Mouse (Mus musculus) urinary bladder, postnatal 36 days (tissue): ENCODE results near the gene Tent4a.
A peak's percentile ranks its signal among the peaks of the same experiment; 100 is the strongest.

Experiments
- DNase-seq, 2 experiments: peaks; one replicate each; pipeline ENCODE4 v3.0.0; 2022; ENCODE audit warnings: low spot score in 2 of 2, mixed read lengths in 1 of 2

Gene Tent4a

DNA sequence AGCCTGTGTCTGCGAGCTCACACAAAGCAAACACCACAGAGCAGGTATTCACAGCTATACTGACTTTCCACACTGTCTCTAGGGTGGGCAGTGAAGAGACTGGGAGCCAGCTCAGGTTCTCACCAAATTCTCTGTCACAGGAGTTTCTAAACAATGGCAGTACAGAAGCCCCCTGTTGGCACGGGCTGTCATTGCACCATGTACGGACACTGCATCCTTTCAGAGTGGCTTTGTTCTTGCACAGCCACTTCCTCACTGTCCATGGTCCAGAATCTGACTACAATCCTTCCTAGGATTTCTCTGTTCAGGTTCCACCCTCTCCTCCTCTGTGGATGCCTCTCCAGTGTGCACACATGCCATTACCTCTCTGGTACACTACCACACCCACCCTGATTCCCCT, 10.6 kb upstream of the Tent4a start:
- DNase-seq = no peak

GRCm38 (mm10) chr13:69543595-69543994, 9.2 kb upstream of the Tent4a start:
- no peak for DNase-seq

GRCm38 (mm10) chr13:69542571-69543352, 8.3 kb upstream of the Tent4a start:
- no peak for DNase-seq

DNA sequence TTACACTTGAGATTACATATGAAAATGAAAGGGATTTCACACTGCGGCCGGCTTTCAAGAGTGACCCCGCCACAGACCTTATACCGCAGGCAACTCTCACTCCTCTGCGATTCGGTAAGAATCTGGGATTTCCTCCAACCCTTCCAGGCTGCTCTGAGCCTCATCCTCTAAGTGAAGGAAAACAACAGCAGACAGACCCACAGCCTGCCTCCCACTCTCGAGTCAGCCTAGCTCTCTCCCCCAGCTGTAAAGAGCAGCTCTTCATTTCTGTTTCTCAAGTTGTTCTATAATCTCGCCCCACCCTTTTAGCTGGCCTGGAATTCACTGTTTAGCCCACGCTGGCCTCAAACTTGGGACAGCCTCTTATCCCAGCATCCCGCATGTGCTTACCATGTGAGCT, 7.4 kb upstream of the Tent4a start:
- no peak for DNase-seq

DNA sequence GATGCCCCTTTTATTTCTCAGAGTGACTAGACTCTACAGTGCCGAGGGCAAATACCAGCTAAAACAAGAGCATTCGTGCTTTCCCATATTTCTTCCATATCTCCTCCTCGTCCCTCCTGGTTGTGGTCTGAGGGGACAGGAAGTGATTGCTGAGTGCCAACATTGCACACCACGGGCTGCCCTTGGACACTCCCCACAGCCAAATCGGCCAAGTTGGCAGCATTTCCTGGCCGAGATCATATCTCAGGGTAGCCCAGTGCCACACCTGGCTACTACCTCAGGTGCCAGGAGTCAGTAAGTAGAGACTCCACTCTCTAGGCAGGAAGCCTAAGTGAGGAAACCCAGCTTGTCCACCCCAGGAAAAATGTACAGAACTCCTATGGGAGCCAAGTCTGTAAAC, 6.8 kb upstream of the Tent4a start:
- DNase-seq = peak in 1 of 2 experiments; percentile 47

DNA sequence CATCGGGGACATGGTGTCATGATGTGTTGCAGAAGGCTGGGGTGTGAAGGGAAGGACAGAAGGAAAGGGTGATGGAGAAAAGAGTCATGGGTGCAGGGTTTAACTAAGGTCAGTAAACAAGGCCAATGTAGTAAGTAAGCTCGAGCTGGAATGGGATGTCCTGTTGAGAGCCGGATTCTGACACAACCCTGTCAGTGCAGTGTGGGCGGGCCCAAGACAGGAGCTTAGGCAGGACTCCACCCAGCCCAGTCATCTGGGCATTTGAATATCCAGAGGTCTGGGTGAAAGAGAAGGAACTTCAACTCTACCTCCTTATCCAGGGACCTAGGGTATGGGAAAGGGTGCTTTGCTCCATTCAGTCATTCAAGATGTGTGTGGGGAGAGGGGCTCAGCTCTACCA, 3.9 kb upstream of the Tent4a start:
- peak in 1 of 2 experiments; percentile 56 for DNase-seq

DNA sequence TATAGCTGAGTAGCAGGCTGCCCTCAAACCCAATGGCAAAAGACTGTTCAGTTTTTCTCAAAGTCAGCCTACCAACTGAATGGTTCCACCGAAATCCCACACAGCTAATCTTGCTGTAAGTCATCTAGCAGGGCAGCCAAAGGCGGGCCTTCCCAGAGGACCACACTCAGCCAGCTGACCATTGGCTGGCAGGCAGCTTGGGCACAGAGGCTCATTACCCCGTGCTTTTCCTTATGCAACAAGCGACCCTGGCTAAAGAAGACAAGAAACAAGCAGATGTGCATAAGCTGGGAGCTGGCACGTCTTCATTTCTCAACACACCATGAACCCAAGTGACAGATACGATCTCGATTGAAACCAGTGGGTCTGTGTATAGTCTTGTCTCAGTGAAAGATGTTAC, 2.9 kb upstream of the Tent4a start:
- DNase-seq = peak in 1 of 2 experiments; percentile 47

- no peak for DNase-seq
Observed at GRCm38 (mm10) chr13:69536021-69536420, 1.6 kb upstream of the Tent4a start.

GRCm38 (mm10) chr13:69534654-69535551, 486 bp upstream of the Tent4a start:
- peak; percentile 92 to 97 for DNase-seq

DNA sequence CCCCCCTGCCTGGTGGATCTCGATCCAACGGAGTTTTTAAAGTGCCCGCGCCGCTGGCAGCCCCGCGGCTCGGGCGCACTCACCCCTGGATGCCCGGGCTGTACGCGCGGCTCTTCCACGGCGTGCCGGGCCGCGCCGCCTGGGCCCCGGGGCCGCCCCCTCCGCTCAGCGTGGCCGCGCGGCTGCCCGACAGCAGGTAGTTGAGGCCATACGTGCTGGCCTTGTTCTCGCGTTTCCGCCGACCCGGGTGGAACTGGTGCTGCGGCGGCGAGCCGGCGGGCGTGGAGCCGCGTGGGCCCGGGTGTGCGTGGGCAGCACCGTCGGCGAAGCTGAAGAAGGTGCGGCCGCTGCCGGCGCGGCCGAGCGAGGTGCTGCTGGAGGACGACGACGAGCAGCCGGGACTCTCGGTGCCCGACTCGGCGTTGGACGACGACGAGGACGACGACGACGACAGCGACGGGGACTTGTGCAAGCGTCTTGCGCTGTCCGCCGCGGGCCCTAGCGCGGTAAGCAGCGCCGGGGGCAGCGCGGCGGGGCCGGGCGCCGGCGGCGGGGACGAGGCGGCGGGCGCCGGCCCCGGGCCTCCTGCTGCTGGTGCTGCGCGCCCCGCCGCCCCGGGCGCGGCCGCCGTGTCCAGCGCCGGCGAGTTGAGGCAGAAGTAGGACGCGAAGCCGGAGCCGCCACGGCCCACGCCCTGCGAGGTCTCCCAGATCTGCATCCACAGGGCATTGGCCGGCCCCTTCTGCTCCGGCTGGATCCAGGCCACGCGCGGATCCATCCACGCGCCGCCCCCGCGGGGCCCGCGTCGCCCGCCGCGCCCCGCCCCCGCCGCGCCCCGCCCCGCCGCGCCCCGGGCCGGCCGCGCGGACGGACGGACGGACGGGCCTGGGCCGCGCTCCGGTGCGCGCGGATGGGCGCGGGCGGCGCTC, 748 bp downstream of the Tent4a start, which contains the start of gene Nsun2:
Gene Nsun2, plus strand, starts transcription at position 342 of the 929 bp plus-strand sequence.
- peak; percentile 42 to 44 for DNase-seq

DNA sequence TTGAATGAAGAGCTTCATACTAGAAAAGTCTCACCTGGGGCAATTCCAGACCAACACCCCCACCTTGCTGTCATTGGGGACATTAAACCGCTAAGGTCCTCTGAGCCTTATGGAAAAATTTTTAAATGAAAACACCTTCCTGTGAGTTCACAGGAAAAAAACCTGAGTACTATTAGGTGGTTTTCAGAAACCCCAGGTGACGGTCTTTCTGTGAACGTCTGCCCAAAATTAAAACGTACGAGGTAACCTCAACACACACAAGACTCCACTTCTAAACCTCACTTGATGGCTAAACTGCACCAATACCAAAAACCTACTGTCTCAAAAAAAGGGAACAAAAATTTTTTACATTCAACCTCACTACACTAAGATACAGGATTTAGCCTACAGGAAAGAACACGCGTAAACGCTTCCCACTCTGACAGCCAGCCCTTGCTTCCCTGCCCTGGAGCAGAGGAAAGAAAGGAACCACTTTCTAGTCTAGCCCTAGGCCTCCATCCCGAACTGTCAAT, 1.5 kb downstream of the Tent4a start:
- no peak for DNase-seq

DNA sequence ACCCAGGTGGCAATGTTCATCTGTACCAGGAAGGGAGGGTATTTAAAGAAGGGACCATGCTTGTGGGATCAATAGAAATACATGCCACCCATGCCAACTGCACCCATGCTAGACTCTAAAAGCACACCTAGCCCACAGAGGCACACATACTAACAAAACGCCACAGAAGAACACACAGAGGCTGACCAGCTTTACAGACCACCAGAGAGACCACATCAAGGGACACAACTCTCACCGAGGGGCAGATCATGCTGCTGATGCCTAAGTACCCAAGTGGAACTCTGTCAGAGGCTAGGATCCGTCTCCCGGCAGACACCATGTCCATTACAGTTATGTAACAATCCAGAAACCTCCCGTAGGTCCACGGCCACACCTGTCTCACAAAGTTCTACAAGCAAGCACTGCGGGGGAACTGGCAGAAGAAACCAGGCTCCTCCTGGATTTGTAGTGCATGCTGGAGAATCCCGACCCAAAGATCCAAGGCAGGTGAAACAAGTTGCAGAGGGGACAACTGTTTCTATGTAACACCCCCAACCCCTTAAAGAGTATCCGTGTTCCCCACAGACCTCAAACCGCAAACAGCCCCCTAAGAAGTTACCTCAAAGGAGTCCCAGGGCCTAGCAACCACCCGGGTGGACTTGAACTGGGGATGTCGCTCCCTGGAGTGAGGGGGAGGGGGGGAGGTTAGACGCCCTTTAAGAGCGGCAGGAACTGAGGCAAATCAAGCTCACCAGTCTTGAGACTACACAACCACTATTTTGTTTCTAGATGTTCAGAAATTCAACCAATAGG, 2.1 kb downstream of the Tent4a start:
- no peak for DNase-seq

DNA sequence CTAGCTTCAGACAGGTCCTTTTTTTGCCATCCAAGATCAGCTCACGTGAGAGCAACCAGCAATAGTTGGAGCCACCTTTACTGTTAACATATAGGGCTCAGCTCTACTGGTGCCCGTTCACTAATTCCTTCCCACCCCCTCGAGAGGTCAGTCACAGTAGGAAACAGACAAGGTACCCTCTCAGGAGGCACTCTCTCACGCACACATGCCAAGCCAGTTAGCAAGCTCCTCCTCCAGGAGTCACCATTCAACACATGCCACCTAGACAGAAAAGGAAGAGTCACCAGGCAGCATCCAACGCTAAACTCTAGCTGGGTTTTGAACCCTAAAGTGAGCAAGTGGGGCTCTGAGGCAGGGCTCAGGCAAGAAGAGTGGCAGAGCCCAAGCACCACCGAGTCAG, 3.0 kb downstream of the Tent4a start:
- DNase-seq = no peak

DNA sequence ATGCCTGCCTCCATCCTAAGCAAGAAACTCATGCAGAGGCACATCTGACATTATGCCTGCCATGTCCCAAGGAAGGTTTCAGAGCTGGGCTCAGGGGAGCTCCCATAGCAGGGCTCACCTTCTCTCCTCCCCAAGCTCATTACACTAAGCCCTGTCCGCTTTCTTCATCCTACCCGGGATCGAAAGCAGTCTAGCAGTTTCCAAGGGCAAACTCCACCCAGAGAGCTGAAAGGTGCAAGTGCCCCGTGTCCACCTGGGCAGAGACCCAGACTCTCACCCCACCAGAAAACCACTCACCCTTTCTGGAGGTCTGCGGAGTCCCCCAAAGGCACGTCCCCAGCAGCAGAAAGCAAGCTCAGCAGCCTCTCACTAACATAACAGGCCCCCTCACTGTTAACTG, 3.5 kb downstream of the Tent4a start:
- no peak for DNase-seq

- no peak for DNase-seq
Observed at GRCm38 (mm10) chr13:69530156-69530555, 4.3 kb downstream of the Tent4a start.

DNA sequence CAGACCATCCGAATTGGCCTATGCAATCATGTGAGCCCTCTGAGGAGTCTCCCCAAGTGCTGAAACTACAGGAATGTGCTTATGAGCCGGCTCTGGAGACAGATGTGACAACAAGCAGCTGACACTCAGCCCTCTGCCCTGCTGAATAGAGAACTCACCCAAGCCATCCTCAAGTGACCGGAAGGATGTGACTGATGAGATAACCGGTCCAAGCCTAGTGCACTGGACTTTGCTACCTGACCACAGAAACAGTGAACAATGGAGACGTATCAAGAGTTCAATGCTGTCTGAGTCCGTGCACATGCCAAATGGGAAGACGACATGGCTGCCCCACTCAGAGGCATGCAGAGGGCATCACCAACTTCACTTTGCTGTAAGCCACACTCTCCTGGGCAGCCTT, 5.9 kb downstream of the Tent4a start:
- DNase-seq = no peak

GRCm38 (mm10) chr13:69525867-69526266, 8.6 kb downstream of the Tent4a start:
- no peak for DNase-seq

DNA sequence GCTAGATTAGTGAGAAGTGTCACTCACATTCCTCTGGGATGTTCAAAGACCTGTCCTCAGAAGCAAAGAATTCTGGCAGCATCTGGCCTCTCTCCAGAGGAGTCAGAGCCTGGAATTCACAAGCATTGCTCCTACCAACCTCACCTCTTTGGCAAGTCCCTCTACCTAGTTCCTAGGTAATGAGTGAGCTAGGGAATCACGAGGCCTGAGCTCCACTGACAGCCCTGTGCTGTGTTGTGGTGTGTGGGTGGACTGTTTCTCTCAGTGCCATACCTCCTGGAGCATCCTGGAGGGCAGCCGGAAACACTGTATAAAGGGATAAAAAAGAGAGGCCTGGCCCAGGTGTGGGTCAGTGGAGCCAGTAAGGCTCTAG, 10.3 kb downstream of the Tent4a start:
- DNase-seq = no peak

- DNase-seq = no peak
Observed at GRCm38 (mm10) chr13:69523444-69524157, 10.8 kb downstream of the Tent4a start.
